Mouse (Mus musculus): Measurements from ENCODE around the gene Katnb1.

GRCm38 (mm10) chr8:95078055-95078454, 2.9 kb upstream of the Katnb1 start:
- TF ChIP-seq CTCF (IDR thresholded peaks at IDR 0.05; ENCODE audit: control insufficient read depth, insufficient read depth, insufficient replicate concordance, low read depth, low read length), result no peak
- no peak for TF ChIP-seq POLR2A (IDR thresholded peaks at IDR 0.05; ENCODE audit: control insufficient read depth, low read depth, low read length)

All from testis, adult 2 months (tissue).